Mouse (Mus musculus): ENCODE results near the gene Ntn5. TPM values are rescaled to one million over a fixed set of nuclear protein-coding genes. Genes with fewer than 3 reads are reported as not detected.

Ntn5 gene
- total and polyA plus RNA-seq, 3 experiments, result 0.18 to 0.47 (median 0.26) TPM

- no peaks in the 10 kb centered on the region for H3K79me2 ChIP-seq (replicated peaks; ENCODE audit: control insufficient read depth, insufficient read depth, low read length)
- H3K4me1 ChIP-seq (ENCODE audit: control insufficient read depth, insufficient read depth, low read length), result peaks cover 19% of the 10 kb centered on the region
- H3K36me3 ChIP-seq (ENCODE audit: control insufficient read depth, insufficient read depth, low read length), result no peaks in the 10 kb centered on the region
- intact Hi-C loops (cut with DNase I), result loop anchor here (5.0 to 10.0 kb wide), 2 partner anchors 39 to 126 kb away; partner anchors contain the start of gene Hsd17b14
- WGBS, result 35% methylated on average over 8 of the region's 8 CpGs
- TF ChIP-seq CTCF (IDR thresholded peaks at IDR 0.05) (no peak), EP300 (IDR thresholded peaks at IDR 0.05; ENCODE audit: insufficient read depth, low read depth, low read length) (0 out of 2 replicates have a peak, but pooled peaks have one; percentile 73), POLR2A (IDR thresholded peaks at IDR 0.05; ENCODE audit: insufficient read depth, low read depth, low read length) (peak; percentile 43; the same call in 1 of the 2 replicates)
- peak overlapping the region; percentile 1; the same call in 1 of the 2 replicates for H3K9ac ChIP-seq (ENCODE audit: low read depth, low read length)
- H3K27me3 ChIP-seq (ENCODE audit: control insufficient read depth, insufficient read depth, low read length), result no peaks in the 10 kb centered on the region
- no peak overlapping the region for H3K4me3 ChIP-seq
- peak overlapping the region; percentile 93 for H3K27ac ChIP-seq
- peak in 1 of 2 experiments; percentile 76 for DNase-seq
These were observed 2.6 kb upstream of the Ntn5 start for GRCm38 (mm10) chr7:45681046-45681736.

- Histone ChIP-seq H3K27ac (peak overlapping the region; percentile 93), H3K27me3 (ENCODE audit: control insufficient read depth, insufficient read depth, low read length) (no peaks in the 10 kb centered on the region), H3K79me2 (replicated peaks; ENCODE audit: control insufficient read depth, insufficient read depth, low read length) (no peaks in the 10 kb centered on the region), H3K9ac (ENCODE audit: low read depth, low read length) (no peak overlapping the region), H3K36me3 (ENCODE audit: control insufficient read depth, insufficient read depth, low read length) (no peaks in the 10 kb centered on the region), H3K4me3 (no peak overlapping the region), H3K4me1 (ENCODE audit: control insufficient read depth, insufficient read depth, low read length) (peaks cover 19% of the 10 kb centered on the region)
- intact Hi-C loops (cut with DNase I), result loop anchor here (1.0 to 10.0 kb wide), 5 partner anchors 40 to 128 kb away; partner anchors contain the start of gene Hsd17b14
- WGBS, result 32% methylated on average over 14 of the region's 14 CpGs
- DNase-seq, result peak; percentile 86
- 0 out of 2 replicates have a peak, but pooled peaks have one; percentile 98 for TF ChIP-seq CTCF (IDR thresholded peaks at IDR 0.05)
- 0 out of 2 replicates have a peak, but pooled peaks have one; percentile 48 for TF ChIP-seq POLR2A (IDR thresholded peaks at IDR 0.05; ENCODE audit: insufficient read depth, low read depth, low read length)
- TF ChIP-seq EP300 (IDR thresholded peaks at IDR 0.05; ENCODE audit: insufficient read depth, low read depth, low read length), result peak; percentile 99
These were observed 1.4 kb upstream of the Ntn5 start for GRCm38 (mm10) chr7:45682144-45683126.

- Histone ChIP-seq H3K79me2 (replicated peaks; ENCODE audit: control insufficient read depth, insufficient read depth, low read length) (no peaks in the 10 kb centered on the region), H3K4me1 (ENCODE audit: control insufficient read depth, insufficient read depth, low read length) (peaks cover 10% of the 10 kb centered on the region), H3K27ac (no peak overlapping the region), H3K4me3 (no peak overlapping the region), H3K9ac (ENCODE audit: low read depth, low read length) (no peak overlapping the region), H3K27me3 (ENCODE audit: control insufficient read depth, insufficient read depth, low read length) (no peaks in the 10 kb centered on the region), H3K36me3 (ENCODE audit: control insufficient read depth, insufficient read depth, low read length) (no peaks in the 10 kb centered on the region)
- TF ChIP-seq POLR2A (IDR thresholded peaks at IDR 0.05; ENCODE audit: insufficient read depth, low read depth, low read length), result no peak
- no peak for TF ChIP-seq EP300 (IDR thresholded peaks at IDR 0.05; ENCODE audit: insufficient read depth, low read depth, low read length)
- TF ChIP-seq CTCF (IDR thresholded peaks at IDR 0.05), result no peak
- 81% methylated on average over 10 of the region's 10 CpGs for WGBS
- intact Hi-C loops (cut with DNase I), result loop anchor here (10.0 kb wide), 1 partner anchor 131 kb away; the partner anchor contains the start of gene Hsd17b14
- no peak for DNase-seq
These were observed 2.0 kb downstream of the Ntn5 start for GRCm38 (mm10) chr7:45685811-45686210.

GRCm38 (mm10) chr7:45686841-45687240 lies 3.0 kb downstream of the Ntn5 start:
- Histone ChIP-seq H3K9ac (ENCODE audit: low read depth, low read length) (no peak overlapping the region), H3K4me1 (ENCODE audit: control insufficient read depth, insufficient read depth, low read length) (peaks cover 3% of the 10 kb centered on the region), H3K36me3 (ENCODE audit: control insufficient read depth, insufficient read depth, low read length) (no peaks in the 10 kb centered on the region), H3K27me3 (ENCODE audit: control insufficient read depth, insufficient read depth, low read length) (no peaks in the 10 kb centered on the region), H3K79me2 (replicated peaks; ENCODE audit: control insufficient read depth, insufficient read depth, low read length) (no peaks in the 10 kb centered on the region), H3K4me3 (no peak overlapping the region), H3K27ac (no peak overlapping the region)
- WGBS, result 46% methylated on average over 3 of the region's 3 CpGs
- intact Hi-C loops (cut with DNase I), result loop anchor here (10.0 kb wide), 1 partner anchor 132 kb away; the partner anchor contains the start of gene Hsd17b14
- TF ChIP-seq POLR2A (IDR thresholded peaks at IDR 0.05; ENCODE audit: insufficient read depth, low read depth, low read length), result no peak
- no peak for TF ChIP-seq EP300 (IDR thresholded peaks at IDR 0.05; ENCODE audit: insufficient read depth, low read depth, low read length)
- no peak for TF ChIP-seq CTCF (IDR thresholded peaks at IDR 0.05)
- DNase-seq, result no peak

GRCm38 (mm10) chr7:45689099-45689498 lies 5.3 kb downstream of the Ntn5 start:
- no peak overlapping the region for H3K4me3 ChIP-seq
- intact Hi-C loops (cut with DNase I), result loop anchor here (10.0 kb wide), 1 partner anchor 134 kb away; the partner anchor contains the start of gene Hsd17b14
- no peaks in the 10 kb centered on the region for H3K27me3 ChIP-seq (ENCODE audit: control insufficient read depth, insufficient read depth, low read length)
- H3K36me3 ChIP-seq (ENCODE audit: control insufficient read depth, insufficient read depth, low read length), result no peaks in the 10 kb centered on the region
- H3K4me1 ChIP-seq (ENCODE audit: control insufficient read depth, insufficient read depth, low read length), result peaks cover 1% of the 10 kb centered on the region; the same call in 1 of the 2 replicates
- no peak overlapping the region for H3K27ac ChIP-seq
- no peak overlapping the region for H3K9ac ChIP-seq (ENCODE audit: low read depth, low read length)
- no peak for DNase-seq
- no peaks in the 10 kb centered on the region for H3K79me2 ChIP-seq (replicated peaks; ENCODE audit: control insufficient read depth, insufficient read depth, low read length)
- TF ChIP-seq CTCF (IDR thresholded peaks at IDR 0.05), result no peak
- TF ChIP-seq POLR2A (IDR thresholded peaks at IDR 0.05; ENCODE audit: insufficient read depth, low read depth, low read length), result no peak
- no peak for TF ChIP-seq EP300 (IDR thresholded peaks at IDR 0.05; ENCODE audit: insufficient read depth, low read depth, low read length)
- 80% methylated on average over 6 of the region's 6 CpGs for WGBS
